Mouse (Mus musculus): ENCODE measurements around the gene Kat2b.

DNA sequence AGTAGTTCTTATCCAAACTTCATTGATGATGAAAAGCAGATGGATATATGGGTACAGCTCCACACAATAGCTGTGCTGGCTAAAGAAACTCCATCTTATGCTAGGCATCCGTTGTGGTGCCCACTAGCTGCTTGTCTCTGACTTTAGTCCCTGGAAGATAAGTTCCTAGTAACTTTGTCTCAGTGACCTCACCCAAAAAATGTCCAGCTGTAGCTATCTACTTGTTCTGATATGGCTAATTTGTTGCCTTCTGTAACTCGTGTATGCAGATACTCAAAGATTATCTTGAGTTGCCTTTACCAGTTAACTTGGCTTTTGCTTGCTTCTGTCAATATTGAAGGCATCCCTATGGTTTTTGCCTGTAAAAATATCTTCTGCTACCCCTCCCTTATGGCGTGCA, 11.8 kb upstream of the Kat2b start:
- TF ChIP-seq CTCF (IDR thresholded peaks at IDR 0.05; ENCODE audit: extremely low read depth, insufficient read length, insufficient replicate concordance, low read depth, low read length) (no peak), POLR2A (IDR thresholded peaks at IDR 0.05; ENCODE audit: low read depth, low read length) (no peak)

All from small intestine, adult 2 months (tissue).